Mouse (Mus musculus) stomach, embryonic 15.5 days (tissue): ENCODE results near the gene Agtrap. TPM values are rescaled to one million over a fixed set of nuclear protein-coding genes. Genes with fewer than 3 reads are reported as not detected.

ENCODE experiments used
- ATAC-seq: fragments of 200-750 bp; cut with Nextera tagmentation; 2 replicates; pipeline ENCODE4 v1.8.0; 2017; ENCODE audit warnings: low read depth, moderate number of reproducible peaks, moderate TSS enrichment; ENCODE audit not compliant: insufficient read depth, low FRiP score
- H3K27ac ChIP-seq: fragments of 300-500 bp; sonication (generic); 2 replicates; pipeline ENCODE4 v1.5.1; 2015; ENCODE audit warnings: mild to moderate bottlenecking, inconsistent platforms
- H3K27me3 ChIP-seq: fragments of 300-500 bp; sonication (generic); replicated peaks from 2 replicates; pipeline ENCODE4 v1.6.1; 2015; ENCODE audit warnings: inconsistent platforms
- H3K36me3 ChIP-seq: fragments of 300-500 bp; sonication (generic); 2 replicates; pipeline ENCODE4 v1.6.1; 2015; ENCODE audit warnings: inconsistent platforms
- H3K4me1 ChIP-seq: fragments of 300-500 bp; sonication (generic); 2 replicates; pipeline ENCODE4 v1.6.1; 2015; ENCODE audit warnings: inconsistent platforms
- H3K4me2 ChIP-seq: fragments of 300-500 bp; sonication (generic); 2 replicates; pipeline ENCODE4 v1.6.1; 2015; ENCODE audit warnings: mild to moderate bottlenecking, inconsistent platforms
- H3K4me3 ChIP-seq: fragments of 300-500 bp; sonication (generic); replicated peaks from 2 replicates; pipeline ENCODE4 v1.5.1; 2015; ENCODE audit warnings: inconsistent platforms
- H3K9ac ChIP-seq: fragments of 300-500 bp; sonication (generic); 2 replicates; pipeline ENCODE4 v1.6.1; 2015; ENCODE audit warnings: inconsistent platforms
- H3K9me3 ChIP-seq: fragments of 300-500 bp; sonication (generic); 2 replicates; pipeline ENCODE4 v1.6.1; 2016; ENCODE audit warnings: inconsistent platforms
- WGBS: fragments of 180-500 bp; shearing (Covaris S2); methylation state at CpG from one replicate; pipeline ENCODE4 v1.1.7; 2015; 5-methylcytosine and 5-hydroxymethylcytosine counted together
- polyA plus RNA-seq: library from polyadenylated mRNA; unstranded; fragments of >200 nt; fragmentation: Nextera tagmentation; extraction: Ambion mirVana; gene quantifications from 2 replicates; pipeline ENCODE4 v1.2.1, GENCODE M21; 2015

Gene Agtrap
- polyA plus RNA-seq, 1 experiment from 2014 or later = 14.1 TPM

DNA sequence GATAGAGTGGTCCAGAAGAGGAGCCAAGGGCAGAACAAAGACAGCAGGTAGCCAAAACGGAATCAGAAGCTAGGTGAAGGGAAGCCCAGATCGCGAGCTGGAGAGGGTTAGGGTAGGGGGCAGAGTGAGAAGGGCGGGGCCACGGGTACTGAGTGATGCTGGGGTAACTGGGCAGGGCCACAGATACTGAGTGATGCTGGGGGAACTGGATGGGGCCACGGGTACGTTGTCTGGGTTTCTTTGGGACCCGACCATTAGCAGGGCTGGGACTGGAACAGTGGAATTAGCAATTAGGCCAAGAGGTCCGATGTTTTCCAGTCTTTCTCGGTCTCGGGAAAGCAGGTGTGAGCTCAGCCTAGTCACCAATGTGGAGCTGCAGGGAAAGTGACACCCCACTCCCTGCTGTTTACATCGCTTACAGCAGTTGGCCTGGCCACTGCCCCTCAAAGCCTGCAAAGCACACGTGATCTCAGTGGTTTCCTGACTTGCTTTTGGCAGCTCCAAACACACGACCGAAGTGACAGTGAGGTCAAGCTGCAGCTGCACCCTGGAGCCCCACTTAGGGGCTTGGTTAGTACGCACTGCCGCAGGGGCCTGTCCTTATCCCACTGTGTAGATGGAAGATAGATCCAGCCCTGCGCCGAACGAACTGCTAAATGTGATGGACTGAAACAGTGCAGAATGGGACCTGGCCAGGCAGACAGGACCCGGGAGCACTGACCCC, 4.5 kb downstream of the Agtrap start:
- Histone ChIP-seq H3K9ac (no peak overlapping the region), H3K27me3 (no peaks in the 10 kb centered on the region), H3K4me3 (no peak overlapping the region), H3K4me1 (peaks cover 26% of the 10 kb centered on the region), H3K36me3 (peaks cover 7% of the 10 kb centered on the region; the same call in 1 of the 2 replicates), H3K4me2 (no peak overlapping the region), H3K27ac (no peak overlapping the region), H3K9me3 (no peaks in the 10 kb centered on the region)
- 49% methylated on average over 21 of the region's 21 CpGs for WGBS
- no peak for ATAC-seq

DNA sequence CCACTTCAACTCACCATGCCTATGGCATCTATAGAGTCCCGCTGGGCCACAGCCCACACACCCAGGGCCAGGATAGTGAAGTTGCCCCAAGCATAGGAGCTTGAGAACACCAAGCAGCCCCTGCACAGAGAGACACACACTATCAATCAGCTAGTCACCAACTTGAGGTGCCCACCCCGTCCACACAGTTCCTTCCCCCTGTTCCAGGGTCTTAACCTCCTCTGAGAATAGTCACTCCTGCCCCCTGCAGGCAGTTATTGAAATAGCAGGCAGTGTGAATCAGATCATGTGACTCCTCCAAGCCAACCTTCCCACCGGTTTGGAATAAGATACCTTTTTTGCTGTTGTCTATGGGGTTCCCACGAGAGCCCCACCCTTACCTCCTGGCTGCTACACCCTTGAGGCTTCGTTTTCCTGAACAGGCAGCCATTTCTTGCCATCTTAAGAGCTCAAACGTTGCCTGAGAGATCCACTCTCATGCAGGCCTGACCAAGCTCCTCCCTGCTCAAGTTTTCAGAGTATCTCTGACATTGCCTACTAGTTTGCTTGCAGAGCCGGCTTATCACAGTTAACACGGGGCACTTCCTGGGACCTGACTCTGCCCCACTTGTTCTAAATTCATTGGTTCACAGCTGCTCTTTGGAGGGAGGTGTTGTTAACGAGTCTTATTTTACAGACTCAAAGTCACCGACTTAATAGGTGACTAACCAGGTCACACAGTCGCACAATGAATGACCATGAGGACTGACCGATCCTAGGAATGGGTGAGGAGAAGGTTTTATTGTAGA, 5.4 kb downstream of the Agtrap start:
- no peak overlapping the region for H3K27ac ChIP-seq

DNA sequence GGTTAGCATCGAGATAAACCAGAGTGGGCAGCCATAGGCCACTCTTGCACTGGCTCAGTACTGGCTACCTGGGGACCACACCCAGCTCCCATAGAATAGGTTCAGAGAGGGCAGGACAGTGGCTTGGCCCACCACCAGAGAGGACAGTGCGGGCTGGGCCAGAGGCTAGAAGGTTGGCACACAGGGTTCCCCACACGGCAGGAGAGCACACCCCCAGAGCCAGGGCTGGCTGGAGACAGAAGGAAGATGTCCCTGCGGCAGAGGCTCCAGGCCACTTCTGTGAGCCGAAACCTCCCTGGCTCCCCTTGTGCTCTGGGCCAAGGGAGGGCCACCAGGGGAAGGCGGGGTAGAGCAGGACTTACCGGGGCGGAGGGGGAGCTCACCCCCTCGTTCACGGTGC, 6.6 kb downstream of the Agtrap start:
- H3K27ac ChIP-seq = no peak overlapping the region
- 90% methylated on average over 10 of the region's 10 CpGs for WGBS
- H3K4me3 ChIP-seq = no peak overlapping the region
- H3K36me3 ChIP-seq = peaks cover 7% of the 10 kb centered on the region; the same call in 1 of the 2 replicates
- H3K4me1 ChIP-seq = peaks cover 17% of the 10 kb centered on the region
- no peak overlapping the region for H3K9ac ChIP-seq
- no peak overlapping the region for H3K4me2 ChIP-seq
- H3K9me3 ChIP-seq = no peaks in the 10 kb centered on the region
- ATAC-seq = no peak
- no peaks in the 10 kb centered on the region for H3K27me3 ChIP-seq

More for the DNA sequence above, 5.4 kb downstream of the Agtrap start:
- H3K4me3 ChIP-seq = no peak overlapping the region
- H3K27me3 ChIP-seq = no peaks in the 10 kb centered on the region
- peaks cover 7% of the 10 kb centered on the region; the same call in 1 of the 2 replicates for H3K36me3 ChIP-seq
- no peak overlapping the region for H3K4me2 ChIP-seq
- H3K9me3 ChIP-seq = no peaks in the 10 kb centered on the region
- H3K9ac ChIP-seq = no peak overlapping the region
- H3K4me1 ChIP-seq = peaks cover 23% of the 10 kb centered on the region
- ATAC-seq = no peak
- WGBS = 49% methylated on average over 12 of the region's 12 CpGs

DNA sequence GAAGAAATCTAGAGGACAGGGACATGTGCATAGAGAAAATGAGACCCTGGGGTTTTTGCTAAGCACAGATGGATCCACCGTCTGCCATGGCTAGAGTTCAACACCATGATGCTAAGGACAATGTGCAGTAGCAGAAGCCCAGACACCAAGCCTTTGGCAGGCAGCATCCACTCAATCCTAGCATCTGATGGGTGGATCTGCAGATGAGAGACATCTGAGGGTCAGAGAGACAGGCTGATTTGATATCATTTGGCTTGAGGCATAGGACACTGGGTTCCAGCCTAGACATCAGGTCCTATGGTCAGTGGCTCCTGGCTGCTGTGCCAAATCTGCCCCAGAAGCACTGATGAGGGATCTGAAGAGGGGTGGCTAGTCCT, 7.2 kb downstream of the Agtrap start:
- WGBS = 84% methylated on average over 1 of the region's 1 CpGs
- Histone ChIP-seq H3K36me3 (peaks cover 7% of the 10 kb centered on the region; the same call in 1 of the 2 replicates), H3K4me1 (peaks cover 17% of the 10 kb centered on the region), H3K4me3 (no peak overlapping the region), H3K4me2 (no peak overlapping the region), H3K9me3 (no peaks in the 10 kb centered on the region), H3K9ac (no peak overlapping the region), H3K27me3 (no peaks in the 10 kb centered on the region), H3K27ac (no peak overlapping the region)
- no peak for ATAC-seq

DNA sequence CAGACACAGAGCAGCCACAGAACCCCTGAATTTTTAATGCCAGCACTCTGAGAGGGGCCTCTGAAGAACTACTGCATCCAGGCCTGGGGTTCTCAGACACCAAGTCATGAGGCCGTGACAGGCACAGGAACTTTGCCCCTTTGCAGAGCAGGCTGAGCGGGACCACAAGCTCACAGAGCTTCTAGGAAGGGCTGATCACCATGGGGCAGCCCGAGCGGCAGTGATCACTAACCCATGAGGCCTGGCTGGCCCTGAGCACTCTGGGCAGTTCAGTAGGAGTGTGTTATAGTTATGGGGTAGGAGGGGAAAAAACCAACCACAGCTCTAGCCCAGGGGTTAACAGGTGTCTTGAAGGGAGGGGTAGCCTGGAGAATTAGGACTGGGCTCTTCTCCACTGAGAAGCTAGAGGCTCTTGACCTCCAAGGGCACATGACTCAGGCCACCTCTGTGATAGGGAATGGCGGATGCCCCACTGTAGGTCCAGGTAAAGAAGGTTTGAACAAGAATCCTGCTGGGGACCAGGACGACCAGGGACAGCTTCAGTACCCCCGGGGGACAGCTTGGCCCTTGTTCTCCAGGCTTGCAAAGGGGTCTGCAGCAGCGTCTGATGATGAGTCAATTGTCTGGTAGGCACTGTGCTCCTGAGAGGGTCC, 7.8 kb downstream of the Agtrap start:
- no peak overlapping the region for H3K27ac ChIP-seq
- H3K27me3 ChIP-seq = no peaks in the 10 kb centered on the region
- H3K36me3 ChIP-seq = peaks cover 7% of the 10 kb centered on the region; the same call in 1 of the 2 replicates
- H3K9ac ChIP-seq = no peak overlapping the region
- 87% methylated on average over 8 of the region's 8 CpGs for WGBS
- no peak overlapping the region for H3K4me3 ChIP-seq
- no peaks in the 10 kb centered on the region for H3K9me3 ChIP-seq
- H3K4me2 ChIP-seq = no peak overlapping the region
- peaks cover 14% of the 10 kb centered on the region for H3K4me1 ChIP-seq
- ATAC-seq = no peak

DNA sequence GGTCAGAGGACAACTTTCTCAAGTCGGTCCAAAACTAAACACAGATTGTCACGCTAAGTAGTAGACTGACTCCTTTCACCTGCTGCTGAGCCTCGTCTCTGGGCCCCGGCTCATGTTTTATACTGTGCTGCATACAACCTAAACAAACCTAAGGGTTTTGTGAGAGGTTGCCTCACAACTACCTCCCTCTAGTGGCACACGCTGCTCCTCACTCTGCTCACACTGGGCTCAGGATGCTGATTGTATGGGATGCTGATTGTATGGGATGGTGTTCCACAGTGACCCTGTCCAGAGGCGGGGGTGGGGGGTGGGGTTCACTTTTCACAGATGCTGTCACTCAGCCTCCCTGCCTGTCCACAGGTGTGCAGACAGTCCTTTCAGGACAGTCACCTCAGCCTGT, 8.6 kb downstream of the Agtrap start:
- 39% methylated on average over 6 of the region's 6 CpGs for WGBS
- Histone ChIP-seq H3K4me3 (no peak overlapping the region), H3K36me3 (peaks cover 7% of the 10 kb centered on the region; the same call in 1 of the 2 replicates), H3K4me1 (peaks cover 9% of the 10 kb centered on the region), H3K27ac (no peak overlapping the region), H3K9me3 (no peaks in the 10 kb centered on the region), H3K4me2 (no peak overlapping the region), H3K27me3 (no peaks in the 10 kb centered on the region), H3K9ac (no peak overlapping the region)
- ATAC-seq = no peak

DNA sequence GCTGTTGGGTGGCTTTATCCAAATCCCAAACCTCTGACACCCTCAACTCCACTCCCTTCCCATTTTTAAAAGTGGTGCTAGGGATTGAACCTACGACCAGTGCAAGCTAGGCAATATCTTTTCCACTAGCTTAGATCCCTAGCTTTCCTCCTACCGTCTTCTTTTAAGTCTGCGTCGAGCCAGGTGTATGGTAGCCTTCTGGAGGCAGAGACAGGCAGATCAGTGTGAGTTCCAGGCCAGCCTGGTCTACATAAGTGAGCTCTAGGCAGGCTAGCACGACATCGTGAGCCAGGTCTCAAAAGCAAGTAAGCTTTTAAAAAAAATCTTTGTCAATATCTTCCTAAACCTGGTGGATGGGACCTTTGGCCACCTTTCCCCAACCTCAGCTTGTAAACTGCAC, 11.9 kb downstream of the Agtrap start:
- no peaks in the 10 kb centered on the region for H3K27me3 ChIP-seq
- ATAC-seq = no peak
- 88% methylated on average over 6 of the region's 6 CpGs for WGBS
- H3K36me3 ChIP-seq = peaks cover 4% of the 10 kb centered on the region; the same call in 1 of the 2 replicates
- H3K27ac ChIP-seq = no peak overlapping the region
- no peak overlapping the region for H3K9ac ChIP-seq
- H3K9me3 ChIP-seq = no peaks in the 10 kb centered on the region
- H3K4me1 ChIP-seq = 0 out of 2 replicates have a peak, but pooled peaks cover 2% of the 10 kb centered on the region
- no peak overlapping the region for H3K4me3 ChIP-seq
- no peak overlapping the region for H3K4me2 ChIP-seq

DNA sequence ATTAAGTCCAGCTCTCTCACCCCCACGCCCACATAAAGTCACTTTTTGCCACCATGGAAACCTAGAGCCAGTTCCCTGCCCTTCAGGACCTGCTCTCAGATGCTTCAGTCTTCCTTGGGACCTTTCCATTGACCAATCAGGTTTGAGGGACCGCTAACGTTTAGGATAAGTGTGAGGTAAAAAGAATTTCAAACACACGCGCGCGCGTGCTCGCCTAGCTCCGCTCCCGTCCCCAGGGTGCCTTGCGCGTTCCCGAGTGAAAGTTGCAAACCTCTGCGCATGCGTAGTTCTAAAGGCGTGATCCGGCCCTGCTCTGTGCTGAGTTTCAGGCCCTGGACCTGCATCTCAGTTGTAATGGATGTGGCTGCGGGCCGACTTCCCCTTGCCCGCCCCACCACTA, 12.6 kb downstream of the Agtrap start:
- Histone ChIP-seq H3K36me3 (0 out of 2 replicates have a peak, but pooled peaks cover 3% of the 10 kb centered on the region), H3K9me3 (no peaks in the 10 kb centered on the region), H3K4me2 (peak overlapping the region; percentile 57), H3K27ac (no peak overlapping the region), H3K9ac (no peak overlapping the region), H3K4me3 (peak overlapping the region; percentile 26), H3K4me1 (0 out of 2 replicates have a peak, but pooled peaks cover 2% of the 10 kb centered on the region), H3K27me3 (no peaks in the 10 kb centered on the region)
- ATAC-seq = peak; percentile 42; the same call in 1 of the 2 replicates
- 26% methylated on average over 21 of the region's 21 CpGs for WGBS

DNA sequence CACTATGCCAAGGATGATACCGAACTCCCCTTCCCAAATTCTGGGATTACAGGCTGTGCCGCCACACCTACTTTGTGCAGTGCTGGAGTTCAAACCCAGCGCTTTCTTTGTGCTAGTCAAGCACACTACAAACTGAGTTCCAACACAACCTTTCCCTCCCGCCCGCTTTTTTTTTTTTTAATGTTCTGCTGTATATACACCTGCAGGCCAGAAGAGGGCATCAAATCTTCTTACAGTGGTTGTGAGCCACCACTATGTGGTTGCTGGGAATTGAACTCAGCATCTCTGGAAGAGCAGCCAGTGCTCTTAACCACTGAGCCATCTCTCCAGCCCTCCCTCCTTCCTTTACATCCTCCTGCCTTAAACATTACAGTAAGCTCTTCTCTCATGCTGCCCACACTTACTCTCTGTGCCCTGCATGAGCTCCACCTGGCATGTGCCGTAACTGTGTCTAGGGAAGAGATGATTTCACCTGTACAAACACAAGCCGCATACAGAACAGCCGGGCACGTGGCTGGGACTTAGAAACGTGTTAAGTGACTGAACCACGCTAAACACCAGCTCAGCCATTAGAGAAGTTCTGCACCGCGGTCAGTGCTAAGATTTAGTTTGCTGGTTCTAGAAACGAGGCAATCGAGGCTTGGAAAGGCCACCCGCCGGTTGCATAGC, 13.2 kb downstream of the Agtrap start:
- Histone ChIP-seq H3K4me1 (0 out of 2 replicates have a peak, but pooled peaks cover 2% of the 10 kb centered on the region), H3K4me2 (peak overlapping the region; percentile 57), H3K27ac (no peak overlapping the region), H3K27me3 (no peaks in the 10 kb centered on the region), H3K9ac (no peak overlapping the region), H3K9me3 (no peaks in the 10 kb centered on the region), H3K36me3 (0 out of 2 replicates have a peak, but pooled peaks cover 3% of the 10 kb centered on the region), H3K4me3 (peak overlapping the region; percentile 26)
- peak; percentile 20; the same call in 1 of the 2 replicates for ATAC-seq
- 39% methylated on average over 17 of the region's 17 CpGs for WGBS

DNA sequence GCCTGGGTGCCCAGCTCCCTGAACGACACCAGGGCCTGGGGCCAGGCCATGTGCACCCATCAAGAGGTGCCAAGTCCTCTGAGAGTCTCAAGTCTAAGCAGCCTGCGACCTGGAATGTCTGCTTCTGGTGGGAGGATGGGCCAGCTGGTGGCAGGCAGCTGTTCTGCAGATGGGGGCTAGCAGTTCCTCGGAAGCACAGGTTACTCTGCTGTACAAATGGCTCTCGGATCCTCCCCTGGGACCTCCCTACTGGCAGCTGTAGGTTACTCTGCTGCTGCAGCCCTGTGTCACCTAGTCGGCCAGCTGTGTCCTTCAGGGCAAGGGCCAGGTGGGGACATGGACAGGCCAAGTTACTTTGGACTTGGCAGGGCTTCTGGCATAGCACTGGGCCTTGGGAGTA, 16.3 kb downstream of the Agtrap start:
- Histone ChIP-seq H3K4me2 (no peak overlapping the region), H3K27me3 (no peaks in the 10 kb centered on the region), H3K4me3 (no peak overlapping the region), H3K9ac (no peak overlapping the region), H3K27ac (no peak overlapping the region), H3K36me3 (no peaks in the 10 kb centered on the region), H3K9me3 (no peaks in the 10 kb centered on the region), H3K4me1 (0 out of 2 replicates have a peak, but pooled peaks cover 2% of the 10 kb centered on the region)
- no peak for ATAC-seq
- 59% methylated on average over 5 of the region's 5 CpGs for WGBS

DNA sequence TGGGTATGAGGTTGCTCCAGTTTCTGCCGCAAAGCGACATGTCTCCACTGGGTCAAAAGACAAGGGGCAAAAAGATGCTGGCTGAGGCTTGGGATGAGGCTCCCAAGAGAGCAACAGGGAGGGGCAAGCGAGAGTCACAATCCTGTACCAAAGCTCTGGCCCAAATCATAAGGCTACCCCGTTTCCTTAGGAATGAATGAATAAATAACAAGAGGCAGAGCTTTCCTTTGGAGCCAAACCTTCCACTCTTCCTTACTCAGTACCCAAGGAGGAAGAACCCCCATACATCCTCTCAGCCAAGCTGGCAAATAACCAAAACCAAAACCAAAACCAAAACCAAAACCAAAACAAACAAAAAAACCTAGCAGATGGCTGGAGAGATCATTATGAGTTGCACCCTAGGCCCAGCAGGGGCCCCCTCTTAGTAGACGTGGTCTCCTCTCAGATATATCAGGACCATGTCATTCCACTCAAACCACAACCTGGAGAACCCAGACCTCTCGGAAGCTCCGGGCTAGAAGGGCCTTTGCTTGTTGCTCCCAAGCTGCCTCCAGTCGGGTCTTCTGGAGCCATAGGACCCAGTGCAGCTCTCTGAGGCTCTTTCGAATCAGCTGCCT, 18.1 kb downstream of the Agtrap start:
- Histone ChIP-seq H3K27me3 (no peaks in the 10 kb centered on the region), H3K9me3 (no peaks in the 10 kb centered on the region), H3K4me2 (no peak overlapping the region), H3K27ac (no peak overlapping the region), H3K4me3 (no peak overlapping the region), H3K4me1 (no peaks in the 10 kb centered on the region), H3K36me3 (no peaks in the 10 kb centered on the region), H3K9ac (no peak overlapping the region)
- no peak for ATAC-seq
- WGBS = 73% methylated on average over 9 of the region's 9 CpGs
